Mouse (Mus musculus) spleen, postnatal 10 days (tissue): ENCODE measurements at regions not wholly inside any gene's neighbourhood (a gene's known extent, or its start where the extent isn't known, plus 50 kb on each side); places are given as distances from the start of the nearest gene placed in this dataset.
A peak's percentile ranks its signal among the peaks of the same experiment; 100 is the strongest.

Experiments used
- DNase-seq, 2 experiments: peaks; one replicate each; pipeline ENCODE4 v3.0.0; 2021 to 2022; ENCODE audit warnings: low spot score in 2 of 2

DNA sequence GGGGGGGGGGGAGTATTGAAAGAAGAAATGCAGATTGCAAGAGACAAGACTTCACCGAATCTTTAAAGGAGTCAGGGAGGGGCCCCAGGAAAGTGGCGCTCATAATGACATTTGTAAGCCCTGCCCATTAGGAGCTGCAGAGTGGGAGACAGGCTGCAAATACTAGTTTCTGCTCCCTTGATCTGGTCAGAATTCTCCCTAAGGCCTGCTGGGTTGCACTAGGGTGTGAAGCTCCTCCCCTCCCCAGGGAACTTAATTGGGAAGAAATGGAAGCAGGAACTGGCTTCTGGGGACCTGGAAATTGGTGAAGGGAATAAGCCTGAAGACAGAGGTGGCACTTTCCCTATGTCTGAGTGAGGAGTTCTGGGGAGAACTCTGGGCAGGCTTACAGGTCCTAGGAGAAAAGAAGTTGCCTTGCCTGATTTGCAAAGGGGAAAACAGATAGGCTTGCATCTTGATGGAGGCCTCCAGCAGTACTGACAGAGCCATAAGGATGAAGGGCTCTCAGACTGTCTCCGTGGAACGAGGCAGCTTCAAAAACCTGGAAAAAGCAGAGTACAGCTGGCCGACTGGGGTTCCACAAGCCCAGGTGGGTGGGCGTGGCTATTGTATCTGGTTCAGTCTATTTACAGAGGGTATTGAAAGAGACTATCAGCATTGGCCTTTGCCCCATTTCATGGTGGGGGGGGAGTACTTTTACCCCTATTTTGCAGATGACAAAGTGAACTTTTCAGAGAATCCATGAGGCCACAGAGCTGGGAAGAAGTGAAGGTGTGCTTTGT, 125.7 kb downstream of the Plpp3 start:
- peak in 1 of 2 experiments; percentile 30 for DNase-seq

GRCm38 (mm10) chr4:105285431-105286013, 128.4 kb downstream of the Plpp3 start:
- peak in 1 of 2 experiments; percentile 67 for DNase-seq

DNA sequence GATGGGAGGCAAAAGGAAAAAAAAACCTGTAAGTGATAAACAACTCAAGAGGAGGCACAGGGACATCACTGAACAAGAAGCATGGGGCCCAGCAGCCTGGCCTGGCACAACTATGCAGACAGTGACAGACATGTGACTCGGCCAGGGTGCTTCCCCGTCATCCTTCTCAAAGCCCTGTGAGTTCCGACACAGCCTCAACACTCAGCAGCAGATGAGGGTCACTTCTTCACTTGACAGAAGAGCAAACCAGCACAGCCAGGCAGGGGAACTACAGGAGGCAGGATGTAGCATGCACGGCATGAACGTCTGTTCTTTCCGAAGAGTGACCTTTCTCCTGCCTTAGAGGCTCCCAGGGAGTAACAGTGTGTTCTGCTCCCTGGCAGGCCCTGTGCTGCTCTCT, 129.2 kb downstream of the Plpp3 start:
- DNase-seq, result no peak

DNA sequence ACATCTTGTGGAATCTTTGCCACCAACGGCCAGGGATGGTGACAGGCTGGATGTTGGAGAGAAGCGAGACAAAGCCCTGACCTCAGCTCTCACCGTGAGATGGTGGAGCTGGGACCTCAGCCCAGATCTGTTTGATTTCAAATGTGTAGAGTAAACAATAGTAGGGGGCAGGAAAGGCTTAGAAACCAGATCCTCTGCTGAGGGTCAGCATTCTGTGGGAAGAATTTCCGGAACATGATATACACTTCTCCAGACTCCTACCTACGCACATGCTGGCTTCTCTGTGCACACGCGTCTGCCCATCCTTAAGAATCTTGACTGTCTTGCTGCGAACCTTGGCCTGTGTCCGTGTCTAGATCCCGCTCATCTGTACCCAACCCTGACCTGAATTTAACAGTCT, 129.7 kb downstream of the Plpp3 start:
- DNase-seq, result no peak

DNA sequence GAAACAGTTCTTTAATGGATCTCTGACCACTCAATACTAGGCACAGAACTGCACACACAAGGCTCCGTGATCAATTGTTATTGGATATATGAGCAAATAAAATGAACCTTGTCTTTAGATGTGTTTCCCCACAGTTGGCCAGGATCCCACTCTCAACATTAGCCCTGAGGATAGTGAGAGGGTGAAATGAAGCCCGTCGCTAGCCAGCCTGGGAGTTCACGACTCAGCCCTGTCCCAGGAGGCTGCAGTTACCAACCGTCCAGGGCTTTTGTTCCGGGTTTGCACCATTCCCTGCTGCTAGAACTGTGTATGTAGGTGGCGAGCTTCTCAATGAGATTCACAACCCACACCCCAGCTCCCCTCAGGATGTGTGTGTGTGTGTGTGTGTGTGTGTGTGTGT, 130.3 kb downstream of the Plpp3 start:
- DNase-seq, result no peak

GRCm38 (mm10) chr4:105289635-105290034, 132.5 kb downstream of the Plpp3 start:
- no peak for DNase-seq

- peak in 1 of 2 experiments; percentile 47 for DNase-seq
Measured at GRCm38 (mm10) chr4:105290847-105291475, 133.8 kb downstream of the Plpp3 start.

DNA sequence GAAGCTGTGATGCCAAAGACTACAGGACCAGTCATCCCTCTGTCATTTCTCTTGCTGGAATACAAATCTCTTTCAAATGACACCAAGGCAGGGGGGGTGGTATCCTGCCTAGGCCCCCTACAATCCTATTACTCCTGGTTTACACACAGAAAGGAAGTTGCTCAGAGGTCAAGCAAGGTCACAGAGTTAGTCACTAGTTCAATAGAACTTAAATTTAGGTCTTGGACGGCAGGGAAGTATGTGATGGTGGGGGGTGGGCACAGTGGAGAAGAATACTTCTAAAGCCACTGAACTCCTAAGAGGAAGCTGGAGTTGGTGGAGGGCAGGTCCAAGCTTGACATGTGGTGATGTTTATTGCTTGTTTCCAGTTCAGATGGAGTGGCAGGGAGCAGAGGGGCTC, 134.4 kb downstream of the Plpp3 start:
- DNase-seq, result no peak

GRCm38 (mm10) chr4:105299358-105299757, 142.2 kb downstream of the Plpp3 start:
- DNase-seq, result no peak

DNA sequence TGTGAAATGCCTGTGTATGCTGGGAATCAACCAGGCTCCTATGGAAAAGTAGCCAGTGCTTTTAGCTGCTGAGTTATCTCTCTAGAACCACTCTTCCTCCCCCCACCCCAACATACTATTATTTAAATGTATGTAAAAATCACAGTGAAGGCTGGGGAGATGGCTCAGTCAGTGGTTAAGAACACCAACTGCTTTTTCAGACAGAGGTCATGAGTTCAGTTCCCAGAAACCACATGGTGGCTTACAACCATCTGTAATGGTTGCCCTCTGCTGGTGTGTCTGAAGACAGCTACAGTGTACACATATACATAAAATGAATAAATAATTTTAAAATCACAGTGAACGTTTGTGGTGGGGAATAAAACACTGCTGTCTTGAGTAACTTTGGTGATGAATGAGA, 144.4 kb downstream of the Plpp3 start:
- no peak for DNase-seq

DNA sequence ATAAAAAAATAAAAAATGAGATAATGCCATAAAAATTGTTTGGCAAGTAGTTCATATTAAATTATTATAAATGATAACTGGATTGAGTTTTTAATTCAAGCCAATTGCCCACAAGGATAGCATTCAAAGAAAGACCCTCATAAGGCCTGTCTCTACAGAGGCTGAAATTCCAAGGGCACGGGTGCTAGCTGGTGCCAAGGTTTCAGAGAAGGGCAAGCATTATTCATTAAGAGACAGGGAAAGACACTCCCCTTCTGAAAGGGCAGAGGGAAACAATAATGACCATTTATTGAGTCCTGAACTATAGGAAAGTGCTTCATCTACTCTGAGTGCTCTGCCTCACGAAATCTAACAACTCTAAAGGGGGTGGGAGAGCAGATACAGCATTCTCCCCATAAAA, 147.0 kb downstream of the Plpp3 start:
- no peak for DNase-seq

DNA sequence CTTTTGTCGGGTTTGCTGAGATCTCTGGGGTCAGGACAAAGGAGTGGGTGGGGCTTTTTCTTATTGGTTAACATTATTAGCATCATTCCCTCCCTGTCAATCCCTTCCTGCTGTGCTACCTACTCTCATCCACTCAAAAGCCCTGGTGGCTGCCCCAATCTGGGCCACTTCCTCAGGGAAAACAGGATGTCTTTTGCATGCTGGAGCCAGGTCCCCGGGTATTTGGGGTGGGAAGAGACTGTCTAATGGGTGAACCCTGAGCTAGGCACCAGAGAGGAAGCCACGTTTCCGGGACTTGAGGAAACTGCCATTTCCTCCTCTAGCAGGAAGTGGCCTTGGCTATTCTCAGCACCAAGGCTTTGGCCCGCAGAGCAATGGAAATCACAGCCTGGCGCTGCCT, 148.8 kb downstream of the Plpp3 start:
- DNase-seq, result peak in 1 of 2 experiments; percentile 38

DNA sequence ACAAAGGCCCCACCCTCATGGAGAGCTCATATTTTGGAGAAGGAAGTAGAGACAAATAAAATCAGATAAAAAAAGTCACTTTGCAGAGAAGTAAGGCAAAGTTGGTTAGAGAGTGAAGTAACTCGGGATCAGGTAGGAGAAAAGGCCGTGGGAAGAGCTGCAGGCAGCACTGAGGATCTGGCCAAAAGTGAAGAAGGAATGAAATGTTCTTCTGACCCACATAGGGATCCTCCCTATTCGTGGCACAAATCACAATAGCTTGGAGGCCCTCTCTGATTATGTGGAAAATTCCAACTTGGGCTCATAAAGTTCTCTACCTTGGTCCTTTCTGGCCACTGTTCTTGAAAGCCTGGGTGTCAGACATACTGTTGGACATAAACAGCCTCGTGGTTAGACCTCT, 150.2 kb downstream of the Plpp3 start:
- no peak for DNase-seq

- no peak for DNase-seq
Measured at GRCm38 (mm10) chr4:105307905-105308304, 150.8 kb downstream of the Plpp3 start.

- DNase-seq, result no peak
Measured at GRCm38 (mm10) chr4:105308971-105309488, 151.9 kb downstream of the Plpp3 start.

- no peak for DNase-seq
Measured at GRCm38 (mm10) chr4:105312643-105313042, 155.5 kb downstream of the Plpp3 start.

GRCm38 (mm10) chr4:105313151-105313818, 156.1 kb downstream of the Plpp3 start:
- no peak for DNase-seq

DNA sequence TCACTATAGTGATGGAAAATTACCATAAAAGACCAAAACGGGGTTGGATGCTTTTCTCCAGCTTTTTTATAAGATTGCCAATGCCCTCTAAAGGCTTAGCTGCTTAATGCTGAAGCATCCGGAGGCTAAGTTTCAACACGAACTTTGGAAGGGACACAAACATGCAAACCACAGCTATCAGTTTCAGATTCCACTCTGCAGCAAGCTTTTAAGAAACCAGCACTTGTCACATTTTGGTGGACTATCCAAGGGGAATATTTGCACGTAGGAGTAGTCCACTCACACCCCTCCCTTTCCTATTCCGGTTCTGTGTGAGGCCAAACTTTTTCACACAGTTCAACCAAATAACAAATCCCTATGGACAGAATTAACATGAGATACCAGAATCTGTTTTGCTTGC, 157.9 kb downstream of the Plpp3 start:
- no peak for DNase-seq

DNA sequence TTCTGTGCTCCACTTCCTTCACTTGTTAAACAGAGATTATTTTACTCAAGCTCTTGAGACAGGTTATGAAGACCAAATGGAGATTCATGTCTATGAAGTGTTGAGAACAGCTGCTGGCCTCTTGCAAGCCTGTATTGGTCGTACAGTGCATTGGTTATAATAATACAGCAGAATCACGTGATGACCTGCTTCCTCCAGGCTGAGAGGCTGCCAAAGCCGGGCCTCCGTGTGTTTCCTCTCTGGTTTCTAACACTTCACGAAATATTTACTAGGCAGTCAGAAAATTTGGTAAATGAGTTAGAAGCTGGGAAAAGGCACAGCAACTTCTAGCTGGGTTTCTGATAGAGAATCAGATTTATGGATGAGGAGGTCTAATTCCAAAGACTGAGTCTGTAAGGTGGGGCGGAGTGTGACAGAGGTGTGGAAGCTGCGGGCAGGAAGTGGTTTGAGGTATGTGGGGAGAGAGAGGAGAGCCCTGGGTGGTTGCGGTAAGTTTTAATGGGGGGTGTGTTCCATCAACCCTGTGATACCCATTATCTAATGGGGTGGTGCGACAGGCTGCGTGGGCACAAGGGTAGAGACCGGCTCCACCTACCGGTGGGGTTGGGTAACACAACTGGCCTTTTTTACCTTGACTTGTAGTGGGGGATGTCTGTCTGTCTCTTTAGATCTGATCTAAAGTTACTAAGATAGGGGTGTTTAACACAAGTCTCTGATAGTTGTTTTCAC, 159.5 kb downstream of the Plpp3 start:
- DNase-seq, result peak; percentile 44 to 79

- DNase-seq, result no peak
Measured at GRCm38 (mm10) chr4:105318421-105318820, 161.3 kb downstream of the Plpp3 start.

GRCm38 (mm10) chr4:105323446-105323845, 166.3 kb downstream of the Plpp3 start:
- DNase-seq, result no peak

- DNase-seq, result no peak
Measured at GRCm38 (mm10) chr4:105326989-105327388, 169.8 kb downstream of the Plpp3 start.
